Mouse (Mus musculus) kidney, postnatal 0 days (tissue): ENCODE measurements around the gene Coro1c. TPM values are rescaled to one million over a fixed set of nuclear protein-coding genes. Genes with fewer than 3 reads are reported as not detected.

Source experiments
- ATAC-seq: fragments of 200-750 bp; cut with Nextera tagmentation; replicated peaks from 2 replicates; pipeline ENCODE4 v1.8.0; 2017; ENCODE audit warnings: low read depth, moderate number of reproducible peaks, moderate TSS enrichment, moderate library complexity; ENCODE audit not compliant: low FRiP score
- DNase-seq: peaks from one replicate; pipeline ENCODE4 v3.0.0-alpha.2; 2016; ENCODE audit warnings: low spot score
- H3K27ac ChIP-seq: fragments of 300-500 bp; sonication (generic); 2 replicates; pipeline ENCODE4 v1.5.1; 2014; ENCODE audit warnings: mild to moderate bottlenecking
- H3K27me3 ChIP-seq: fragments of 300-500 bp; sonication (generic); 2 replicates; pipeline ENCODE4 v1.6.1; 2014; ENCODE audit warnings: low read length, mixed read lengths; ENCODE audit not compliant: insufficient read depth
- H3K36me3 ChIP-seq: fragments of 300-500 bp; sonication (generic); 2 replicates; pipeline ENCODE4 v1.6.1; 2014; ENCODE audit warnings: low read length, mixed read lengths; ENCODE audit not compliant: insufficient read depth
- H3K4me1 ChIP-seq: fragments of 300-500 bp; sonication (generic); replicated peaks from 2 replicates; pipeline ENCODE4 v1.6.1; 2014; ENCODE audit warnings: antibody characterized with exemption, low read length, mixed read lengths; ENCODE audit not compliant: insufficient read depth
- H3K4me2 ChIP-seq: fragments of 300-500 bp; sonication (generic); 2 replicates; pipeline ENCODE4 v1.6.1; 2014; ENCODE audit warnings: mild to moderate bottlenecking, low read length, moderate library complexity, mixed read lengths
- H3K4me3 ChIP-seq: fragments of 300-500 bp; sonication (generic); replicated peaks from 2 replicates; pipeline ENCODE4 v1.5.1; 2014; ENCODE audit warnings: low read depth, low read length
- H3K9ac ChIP-seq: fragments of 300-500 bp; sonication (generic); 2 replicates; pipeline ENCODE4 v1.6.1; 2014; ENCODE audit warnings: low read depth, low read length
- H3K9me3 ChIP-seq: fragments of 300-500 bp; sonication (generic); replicated peaks from 2 replicates; pipeline ENCODE4 v1.6.1; 2016; ENCODE audit warnings: low read length, inconsistent platforms, mixed read lengths
- CTCF ChIP-seq: IDR thresholded peaks from 2 replicates; pipeline ENCODE4 v1.5.1; 2016; ENCODE audit warnings: antibody characterized with exemption, low read depth, mild to moderate bottlenecking, moderate library complexity
- WGBS: fragments of 180-500 bp; shearing (Covaris S2); extraction: QIAGEN DNeasy Blood & Tissue Kit; methylation state at CpG from one replicate; pipeline ENCODE4 v1.1.7; 2014; 5-methylcytosine and 5-hydroxymethylcytosine counted together
- polyA plus RNA-seq: library from polyadenylated mRNA; unstranded; fragments of >200 nt; fragmentation: Nextera tagmentation; extraction: Ambion mirVana; gene quantifications from 2 replicates; pipeline ENCODE4 v1.2.1, GENCODE M21; 2015

Coro1c gene
- polyA plus RNA-seq, 1 experiment from 2014 or later = 69.5 TPM

- Histone ChIP-seq H3K4me3 (no peak overlapping the region), H3K27me3 (no peaks in the 10 kb centered on the region), H3K9ac (no peak overlapping the region), H3K36me3 (peaks cover 32% of the 10 kb centered on the region), H3K4me2 (no peak overlapping the region), H3K4me1 (no peaks in the 10 kb centered on the region), H3K27ac (no peak overlapping the region), H3K9me3 (no peaks in the 10 kb centered on the region)
- 65% methylated on average over 12 of the region's 12 CpGs for WGBS
- DNase-seq = no peak
- no peak for TF ChIP-seq CTCF
- no peak for ATAC-seq
These were observed 30.8 kb upstream of the Coro1c start for GRCm38 (mm10) chr5:113939263-113939900.

GRCm38 (mm10) chr5:113937650-113938049 lies 29.1 kb upstream of the Coro1c start:
- no peak overlapping the region for H3K9ac ChIP-seq
- no peak for ATAC-seq
- WGBS = 54% methylated on average over 7 of the region's 7 CpGs
- DNase-seq = no peak
- H3K36me3 ChIP-seq = peaks cover 23% of the 10 kb centered on the region
- no peak for TF ChIP-seq CTCF
- no peaks in the 10 kb centered on the region for H3K4me1 ChIP-seq
- no peak overlapping the region for H3K4me3 ChIP-seq
- no peak overlapping the region for H3K4me2 ChIP-seq
- no peaks in the 10 kb centered on the region for H3K9me3 ChIP-seq
- no peaks in the 10 kb centered on the region for H3K27me3 ChIP-seq
- H3K27ac ChIP-seq = no peak overlapping the region

- peak; percentile 39 for DNase-seq
- H3K9me3 ChIP-seq = no peaks in the 10 kb centered on the region
- H3K27me3 ChIP-seq = no peaks in the 10 kb centered on the region
- H3K4me2 ChIP-seq = no peak overlapping the region
- no peak overlapping the region for H3K27ac ChIP-seq
- H3K4me1 ChIP-seq = no peaks in the 10 kb centered on the region
- 56% methylated on average over 6 of the region's 6 CpGs for WGBS
- no peak overlapping the region for H3K9ac ChIP-seq
- TF ChIP-seq CTCF = no peak
- no peak for ATAC-seq
- H3K4me3 ChIP-seq = no peak overlapping the region
- H3K36me3 ChIP-seq = no peaks in the 10 kb centered on the region
These were observed 25.3 kb upstream of the Coro1c start for GRCm38 (mm10) chr5:113933889-113934288.

- Histone ChIP-seq H3K9ac (no peak overlapping the region), H3K9me3 (no peaks in the 10 kb centered on the region; the same call in 1 of the 2 replicates), H3K4me1 (no peaks in the 10 kb centered on the region), H3K27me3 (no peaks in the 10 kb centered on the region), H3K27ac (no peak overlapping the region), H3K4me3 (no peak overlapping the region), H3K36me3 (no peaks in the 10 kb centered on the region), H3K4me2 (no peak overlapping the region)
- no peak for ATAC-seq
- WGBS = 76% methylated on average over 4 of the region's 4 CpGs
- no peak for DNase-seq
- TF ChIP-seq CTCF = peak; percentile 63
These were observed 24.9 kb upstream of the Coro1c start for GRCm38 (mm10) chr5:113933480-113933879.

- Histone ChIP-seq H3K9ac (no peak overlapping the region), H3K36me3 (no peaks in the 10 kb centered on the region), H3K27ac (no peak overlapping the region), H3K4me1 (no peaks in the 10 kb centered on the region), H3K4me2 (no peak overlapping the region), H3K27me3 (no peaks in the 10 kb centered on the region), H3K4me3 (no peak overlapping the region), H3K9me3 (no peaks in the 10 kb centered on the region; the same call in 1 of the 2 replicates)
- 83% methylated on average over 3 of the region's 3 CpGs for WGBS
- TF ChIP-seq CTCF = no peak
- no peak for DNase-seq
- ATAC-seq = no peak
These were observed 23.8 kb upstream of the Coro1c start for GRCm38 (mm10) chr5:113932310-113932709.

GRCm38 (mm10) chr5:113930648-113931609 lies 22.4 kb upstream of the Coro1c start:
- peak; percentile 65 for DNase-seq
- Histone ChIP-seq H3K4me1 (no peaks in the 10 kb centered on the region), H3K4me3 (no peak overlapping the region), H3K9me3 (no peaks in the 10 kb centered on the region; the same call in 1 of the 2 replicates), H3K4me2 (no peak overlapping the region), H3K9ac (no peak overlapping the region), H3K27me3 (no peaks in the 10 kb centered on the region), H3K27ac (peak overlapping the region; percentile 60), H3K36me3 (no peaks in the 10 kb centered on the region)
- peak; percentile 55; the same call in 1 of the 2 replicates for ATAC-seq
- 35% methylated on average over 18 of the region's 18 CpGs for WGBS
- TF ChIP-seq CTCF = no peak
